Mouse (Mus musculus) hindbrain, embryonic 11.5 days (tissue): ENCODE data around the gene Bean1. TPM values are rescaled to one million over a fixed set of nuclear protein-coding genes. Genes with fewer than 3 reads are reported as not detected.

ENCODE experiments used
- ATAC-seq: fragments of 200-750 bp; cut with Nextera tagmentation; 2 replicates; pipeline ENCODE4 v1.8.0; 2017; ENCODE audit warnings: mild to moderate bottlenecking, moderate TSS enrichment, moderate library complexity; ENCODE audit not compliant: low FRiP score
- DNase-seq: peaks from one replicate; pipeline ENCODE4 v3.0.0-alpha.2; 2015; ENCODE audit warnings: low spot score
- H3K27ac ChIP-seq: fragments of 300-500 bp; sonication (generic); 2 replicates; pipeline ENCODE4 v1.5.1; 2014; ENCODE audit warnings: mild to moderate bottlenecking, low read depth, low read length
- H3K27me3 ChIP-seq: fragments of 300-500 bp; sonication (generic); 2 replicates; pipeline ENCODE4 v1.6.1; 2014; ENCODE audit warnings: mild to moderate bottlenecking, low read length, moderate library complexity, mixed read lengths; ENCODE audit not compliant: control insufficient read depth, insufficient read depth
- H3K36me3 ChIP-seq: fragments of 300-500 bp; sonication (generic); 2 replicates; pipeline ENCODE4 v1.6.1; 2014; ENCODE audit warnings: mild to moderate bottlenecking, low read length, moderate library complexity, mixed read lengths; ENCODE audit not compliant: control insufficient read depth, insufficient read depth
- H3K4me1 ChIP-seq: fragments of 300-500 bp; sonication (generic); replicated peaks from 2 replicates; pipeline ENCODE4 v1.6.1; 2014; ENCODE audit warnings: low read length, mixed read lengths; ENCODE audit not compliant: control insufficient read depth, insufficient read depth
- H3K4me2 ChIP-seq: fragments of 300-500 bp; sonication (generic); replicated peaks from 2 replicates; pipeline ENCODE4 v1.6.1; 2014; ENCODE audit warnings: mild to moderate bottlenecking, low read depth, low read length
- H3K4me3 ChIP-seq: fragments of 300-500 bp; sonication (generic); 2 replicates; pipeline ENCODE4 v1.5.1; 2014; ENCODE audit warnings: low read depth, low read length
- H3K9ac ChIP-seq: fragments of 300-500 bp; sonication (generic); 2 replicates; pipeline ENCODE4 v1.6.1; 2014; ENCODE audit warnings: low read depth, low read length
- H3K9me3 ChIP-seq: fragments of 300-500 bp; sonication (generic); 2 replicates; pipeline ENCODE4 v1.6.1; 2016; ENCODE audit warnings: low read length; ENCODE audit not compliant: control insufficient read depth
- WGBS: fragments of 180-500 bp; shearing (Covaris S2); extraction: QIAGEN DNeasy Blood & Tissue Kit; methylation state at CpG from one replicate; pipeline ENCODE4 v1.1.7; 2014; 5-methylcytosine and 5-hydroxymethylcytosine counted together
- polyA plus RNA-seq: library from polyadenylated mRNA; unstranded; fragments of >200 nt; fragmentation: Nextera tagmentation; extraction: Ambion mirVana; gene quantifications from 2 replicates; pipeline ENCODE4 v1.2.1, GENCODE M21; 2014

Gene Bean1
- polyA plus RNA-seq, result 0.71 and 0.88 TPM in 2 replicates

GRCm38 (mm10) chr8:104170118-104171049 lies at the start of gene Bean1:
Gene Bean1, plus strand, starts transcription at chr8:104170442.
- Histone ChIP-seq H3K27me3 (peaks cover 31% of the 10 kb centered on the region), H3K9ac (peak within 1 kb of the TSS; percentile 77), H3K36me3 (no peaks in the 10 kb centered on the region), H3K27ac (no peak within 1 kb of the TSS), H3K4me1 (no peaks in the 10 kb centered on the region), H3K4me3 (peak within 1 kb of the TSS; percentile 71), H3K4me2 (peak within 1 kb of the TSS; percentile 100), H3K9me3 (no peaks in the 10 kb centered on the region)
- DNase-seq (peak; percentile 66), ATAC-seq (peak; percentile 88)
- WGBS, result 2% methylated on average over 65 of the region's 87 CpGs

DNA sequence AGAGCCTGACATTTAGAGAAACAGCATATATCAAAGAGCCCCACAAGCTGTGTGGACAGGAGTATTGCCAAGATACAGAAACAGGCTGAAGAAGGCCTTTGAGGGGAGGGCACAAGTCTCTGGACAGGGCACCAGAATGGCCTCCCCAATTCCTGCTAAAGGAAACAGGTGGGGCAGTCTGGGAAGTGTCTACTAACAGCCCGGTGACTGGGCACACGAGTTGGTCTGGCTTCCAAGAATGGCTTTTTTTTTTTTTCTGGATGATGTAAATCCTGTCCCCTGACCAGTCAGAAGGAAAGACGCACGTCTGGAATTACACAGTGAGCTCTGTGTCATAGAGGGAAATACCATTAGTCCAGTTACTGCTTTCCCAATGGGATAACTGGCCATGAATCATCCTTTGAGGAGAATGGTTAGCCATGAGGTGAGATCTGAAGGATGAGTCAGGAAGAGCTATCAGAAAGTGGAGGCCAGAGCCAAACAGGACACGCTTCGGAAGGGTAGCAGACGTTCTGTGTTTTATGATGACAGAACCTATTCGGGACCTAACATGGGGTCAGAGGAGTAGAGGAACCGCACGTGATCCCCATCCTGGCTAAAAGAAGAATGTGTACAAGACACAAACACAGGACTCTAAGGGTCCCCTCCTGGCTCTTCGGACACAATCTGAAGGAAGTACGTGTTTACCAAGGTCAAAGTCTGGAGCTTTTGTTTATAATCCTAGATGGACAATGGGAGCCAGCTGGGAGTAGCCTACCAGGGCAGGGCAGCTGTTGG lies 48.4 kb upstream of the Bean1 start:
- Histone ChIP-seq H3K36me3 (no peaks in the 10 kb centered on the region), H3K9ac (no peak overlapping the region), H3K4me1 (no peaks in the 10 kb centered on the region), H3K9me3 (no peaks in the 10 kb centered on the region), H3K4me3 (no peak overlapping the region), H3K4me2 (no peak overlapping the region), H3K27me3 (no peaks in the 10 kb centered on the region), H3K27ac (no peak overlapping the region)
- no peak for DNase-seq
- ATAC-seq, result no peak
- 83% methylated on average over 12 of the region's 12 CpGs for WGBS

GRCm38 (mm10) chr8:104123080-104123657 lies 47.1 kb upstream of the Bean1 start:
- Histone ChIP-seq H3K4me1 (no peaks in the 10 kb centered on the region), H3K9me3 (no peaks in the 10 kb centered on the region), H3K36me3 (no peaks in the 10 kb centered on the region), H3K9ac (no peak overlapping the region), H3K27me3 (no peaks in the 10 kb centered on the region), H3K4me3 (no peak overlapping the region), H3K4me2 (no peak overlapping the region), H3K27ac (no peak overlapping the region)
- no peak for DNase-seq
- 88% methylated on average over 2 of the region's 2 CpGs for WGBS
- ATAC-seq, result no peak

- Histone ChIP-seq H3K27ac (no peak overlapping the region), H3K4me3 (no peak overlapping the region)
Measured at GRCm38 (mm10) chr8:104124534-104124933, 45.7 kb upstream of the Bean1 start.

GRCm38 (mm10) chr8:104127160-104127883 lies 42.9 kb upstream of the Bean1 start:
- 75% methylated on average over 4 of the region's 4 CpGs for WGBS

More at GRCm38 (mm10) chr8:104124534-104124933, 45.7 kb upstream of the Bean1 start:
- Histone ChIP-seq H3K4me1 (no peaks in the 10 kb centered on the region), H3K9ac (no peak overlapping the region), H3K9me3 (no peaks in the 10 kb centered on the region), H3K36me3 (no peaks in the 10 kb centered on the region), H3K27me3 (no peaks in the 10 kb centered on the region), H3K4me2 (no peak overlapping the region)
- 86% methylated on average over 5 of the region's 5 CpGs for WGBS
- ATAC-seq (no peak), DNase-seq (no peak)

DNA sequence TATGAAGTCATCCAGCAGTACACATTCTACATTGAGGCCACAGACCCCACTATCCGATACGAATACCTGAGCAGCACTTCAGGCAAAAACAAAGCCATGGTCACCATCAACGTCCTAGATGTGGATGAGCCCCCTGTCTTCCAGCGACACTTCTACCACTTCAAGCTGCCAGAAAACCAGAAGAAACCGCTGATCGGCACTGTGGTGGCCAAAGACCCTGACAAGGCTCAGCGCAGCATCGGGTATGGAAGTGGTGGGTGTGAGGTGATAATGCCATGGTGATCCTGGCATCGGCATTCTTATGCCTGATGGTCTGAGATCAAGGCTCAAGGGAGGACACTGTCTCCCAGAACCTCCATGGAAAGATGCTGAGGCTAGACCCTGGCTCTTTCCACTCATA lies 39.3 kb upstream of the Bean1 start:
- Histone ChIP-seq H3K4me2 (no peak overlapping the region), H3K9ac (no peak overlapping the region), H3K36me3 (no peaks in the 10 kb centered on the region), H3K4me3 (no peak overlapping the region), H3K27ac (no peak overlapping the region), H3K27me3 (no peaks in the 10 kb centered on the region), H3K4me1 (no peaks in the 10 kb centered on the region), H3K9me3 (no peaks in the 10 kb centered on the region)
- WGBS, result 91% methylated on average over 9 of the region's 9 CpGs
- ATAC-seq (no peak), DNase-seq (no peak)

More at GRCm38 (mm10) chr8:104127160-104127883, 42.9 kb upstream of the Bean1 start:
- Histone ChIP-seq H3K4me1 (no peaks in the 10 kb centered on the region), H3K27ac (no peak overlapping the region), H3K4me3 (no peak overlapping the region), H3K9me3 (no peaks in the 10 kb centered on the region), H3K9ac (no peak overlapping the region), H3K4me2 (no peak overlapping the region), H3K27me3 (no peaks in the 10 kb centered on the region), H3K36me3 (no peaks in the 10 kb centered on the region)
- ATAC-seq, result no peak
- DNase-seq, result no peak

- ATAC-seq (no peak), DNase-seq (no peak)
- Histone ChIP-seq H3K4me3 (no peak overlapping the region), H3K27ac (no peak overlapping the region), H3K9ac (no peak overlapping the region), H3K9me3 (no peaks in the 10 kb centered on the region), H3K36me3 (no peaks in the 10 kb centered on the region), H3K4me1 (no peaks in the 10 kb centered on the region), H3K4me2 (no peak overlapping the region), H3K27me3 (no peaks in the 10 kb centered on the region)
- 88% methylated on average over 7 of the region's 7 CpGs for WGBS
Measured at GRCm38 (mm10) chr8:104131414-104131975, 38.7 kb upstream of the Bean1 start.

GRCm38 (mm10) chr8:104134521-104134920 lies 35.7 kb upstream of the Bean1 start:
- H3K36me3 ChIP-seq, result no peaks in the 10 kb centered on the region
- H3K4me3 ChIP-seq, result no peak overlapping the region
- ATAC-seq (no peak), DNase-seq (no peak)
- no peak overlapping the region for H3K9ac ChIP-seq
- H3K9me3 ChIP-seq, result no peaks in the 10 kb centered on the region
- H3K27me3 ChIP-seq, result no peaks in the 10 kb centered on the region
- H3K4me1 ChIP-seq, result no peaks in the 10 kb centered on the region
- no peak overlapping the region for H3K4me2 ChIP-seq
- 89% methylated on average over 8 of the region's 8 CpGs for WGBS
- no peak overlapping the region for H3K27ac ChIP-seq
